Mouse (Mus musculus) G1E (cell line): ENCODE measurements around the gene Camkk2.

ENCODE experiments used
- CTCF ChIP-seq: IDR thresholded peaks from 2 replicates; pipeline ENCODE4 v1.5.1; 2012; ENCODE audit warnings: low read depth, low read length, inconsistent platforms, mixed read lengths
- GATA1 ChIP-seq: IDR thresholded peaks from 2 replicates; pipeline ENCODE4 v1.6.1; 2012; ENCODE audit warnings: borderline replicate concordance, low read length, inconsistent platforms, mixed read lengths
- POLR2AphosphoS5 ChIP-seq: IDR thresholded peaks from 2 replicates; pipeline ENCODE4 v1.6.1; 2012; ENCODE audit warnings: low read depth, low read length, inconsistent platforms; ENCODE audit not compliant: insufficient replicate concordance

DNA sequence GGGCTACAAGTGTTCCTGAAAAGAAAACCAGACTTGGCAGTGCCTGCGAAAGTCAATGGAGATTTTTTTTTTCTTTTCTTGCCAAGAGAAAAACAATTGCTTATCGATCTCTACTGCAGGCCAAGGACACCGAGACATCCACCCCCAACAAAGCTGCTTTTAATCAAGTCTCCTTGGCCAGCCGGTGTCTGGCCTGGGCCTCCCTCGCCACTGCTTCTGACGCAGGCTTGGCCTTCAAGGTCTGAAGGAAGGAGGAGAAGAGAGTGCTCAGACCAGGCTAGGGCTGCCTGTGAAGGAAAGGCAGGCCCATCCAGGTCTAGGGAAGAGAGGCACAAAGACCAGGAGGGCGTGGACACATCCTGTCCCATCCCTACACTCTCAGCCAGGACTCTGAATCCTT is 8.9 kb downstream of the Camkk2 start:
- TF ChIP-seq CTCF (no peak), POLR2AphosphoS5 (no peak), GATA1 (no peak)
